Mouse (Mus musculus) large intestine, adult 2 months (tissue): ENCODE data around the gene Gpr4. TPM values are rescaled to one million over a fixed set of nuclear protein-coding genes. Genes with fewer than 3 reads are reported as not detected.

ENCODE experiments used
- DNase-seq: peaks from one replicate; pipeline ENCODE4 v3.0.0-alpha.2; 2012; ENCODE audit warnings: low read depth, low spot score
- WGBS: fragments of 180-500 bp; shearing (Covaris S2); methylation state at CpG from one replicate; pipeline ENCODE4 v1.1.7; 2018; 5-methylcytosine and 5-hydroxymethylcytosine counted together
- polyA plus RNA-seq: library from polyadenylated mRNA; depleted of rRNA; stranded (reverse); fragments of >200 nt; gene quantifications from 2 replicates; pipeline ENCODE4 v1.2.3, GENCODE M21; 2012; rRNA removed

Gene Gpr4
- 3.2 TPM in 2 replicates for polyA plus RNA-seq

DNA sequence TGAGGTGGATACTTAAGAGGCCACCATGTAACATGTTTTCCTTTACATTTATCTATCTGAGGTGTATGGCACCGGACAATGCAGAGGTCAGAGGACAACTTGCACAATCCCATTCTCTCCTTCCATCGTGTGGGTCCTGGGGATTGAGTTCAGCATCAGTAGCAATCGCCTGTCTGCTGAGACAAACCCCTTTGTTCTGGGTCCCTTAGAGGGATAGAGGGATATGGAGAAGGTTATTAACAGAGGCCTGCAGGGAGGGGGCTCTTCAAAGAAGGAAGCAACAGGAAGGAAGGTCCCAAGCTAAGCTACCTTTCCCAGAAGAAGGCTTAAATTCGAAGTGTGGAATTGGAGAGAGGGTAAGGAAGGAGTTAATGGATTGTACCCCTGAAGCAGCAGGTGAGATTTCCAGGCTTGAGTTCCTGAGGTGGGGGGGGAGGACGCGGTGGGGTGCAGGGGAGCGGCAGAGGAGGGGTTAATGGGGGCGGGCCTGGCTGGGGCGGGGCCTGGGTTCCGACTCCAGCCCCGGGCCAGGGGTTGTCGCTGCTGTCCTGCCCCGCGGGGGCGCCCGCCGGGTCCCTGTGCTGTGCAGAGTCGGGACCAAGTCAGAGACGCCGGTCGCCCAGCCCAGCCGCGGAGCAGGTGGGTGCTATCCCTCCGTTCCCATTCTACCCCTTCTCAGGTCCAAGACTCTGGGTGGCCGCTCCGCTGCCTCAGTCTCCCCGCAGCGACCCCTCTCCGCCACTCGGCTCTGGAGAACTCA is at the start of gene Gpr4:
TSS of gene Gpr4 (plus strand) at position 543 of the 760 bp plus-strand sequence.
- 5% methylated on average over 29 of the region's 30 CpGs for WGBS
- no peak for DNase-seq

DNA sequence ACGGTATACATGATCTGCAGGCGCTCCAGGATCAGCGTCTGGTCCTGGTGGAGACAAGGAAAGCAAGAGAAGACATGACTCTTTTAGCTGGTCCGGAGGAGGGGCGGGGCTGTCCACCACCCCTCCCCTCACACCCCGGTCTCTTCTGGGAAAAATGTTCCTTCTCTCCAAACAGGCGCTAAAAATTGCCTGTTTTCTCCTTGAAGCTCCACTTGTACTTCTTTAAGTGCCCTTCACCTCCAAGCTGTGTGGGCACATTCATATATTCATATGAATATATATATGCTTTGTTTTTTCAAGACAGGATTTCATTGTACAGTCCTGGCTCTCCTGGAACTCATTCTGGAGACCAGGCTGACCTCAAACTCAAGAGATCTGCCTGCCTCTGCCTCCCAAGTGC is 49.4 kb upstream of the Gpr4 start:
- WGBS: 80% methylated on average over 7 of the region's 7 CpGs
- no peak for DNase-seq

DNA sequence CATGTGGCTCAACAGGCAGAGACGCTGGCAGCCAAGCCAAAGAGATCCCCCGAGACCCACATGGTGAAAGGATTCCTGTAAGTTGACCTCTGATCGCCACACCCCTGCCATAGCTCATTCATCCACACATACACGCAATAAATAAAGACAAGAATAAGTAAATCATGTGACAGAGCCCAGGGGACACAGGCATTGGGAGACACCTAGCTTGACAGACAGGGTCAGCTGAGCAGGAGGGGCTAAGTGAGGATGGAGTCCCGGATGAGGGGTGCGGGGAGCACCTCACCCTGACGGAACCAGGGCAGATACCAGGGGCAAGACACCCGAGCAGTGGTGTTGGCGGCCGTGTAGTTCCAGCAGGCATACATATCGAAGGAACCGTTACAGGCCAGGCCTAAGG is 48.6 kb upstream of the Gpr4 start:
- 17% methylated on average over 12 of the region's 12 CpGs for WGBS
- no peak for DNase-seq

DNA sequence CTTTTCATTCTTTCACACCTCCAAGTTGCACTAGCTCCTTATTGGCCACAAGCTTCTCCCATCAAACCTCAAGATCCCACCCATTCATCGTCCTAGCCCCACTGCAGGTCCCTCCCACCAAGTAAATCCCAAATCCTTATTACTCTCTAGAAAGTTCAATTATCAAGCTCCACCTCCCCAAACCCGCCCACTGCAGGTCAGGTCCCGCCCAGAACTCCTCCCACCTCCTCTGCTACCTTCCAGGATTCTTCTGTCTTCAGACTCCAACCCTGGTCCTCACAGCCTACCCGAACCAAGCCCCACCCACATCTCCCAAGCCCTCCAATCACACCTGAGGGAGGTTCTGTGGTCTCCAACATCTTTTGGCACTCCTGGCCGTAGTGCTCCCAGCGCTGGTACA is 48.1 kb upstream of the Gpr4 start:
- DNase-seq: no peak
- 2% methylated on average over 6 of the region's 6 CpGs for WGBS

- DNase-seq: no peak
- 8% methylated on average over 13 of the region's 13 CpGs for WGBS
Observed at GRCm38 (mm10) chr7:19164978-19165377, 47.4 kb upstream of the Gpr4 start.

- no peak for DNase-seq
- WGBS: 14% methylated on average over 14 of the region's 14 CpGs
Observed at GRCm38 (mm10) chr7:19165656-19166423, 46.5 kb upstream of the Gpr4 start, which contains the start of gene Gipr. Gene Gipr (minus strand): TSS chr7:19166127.

DNA sequence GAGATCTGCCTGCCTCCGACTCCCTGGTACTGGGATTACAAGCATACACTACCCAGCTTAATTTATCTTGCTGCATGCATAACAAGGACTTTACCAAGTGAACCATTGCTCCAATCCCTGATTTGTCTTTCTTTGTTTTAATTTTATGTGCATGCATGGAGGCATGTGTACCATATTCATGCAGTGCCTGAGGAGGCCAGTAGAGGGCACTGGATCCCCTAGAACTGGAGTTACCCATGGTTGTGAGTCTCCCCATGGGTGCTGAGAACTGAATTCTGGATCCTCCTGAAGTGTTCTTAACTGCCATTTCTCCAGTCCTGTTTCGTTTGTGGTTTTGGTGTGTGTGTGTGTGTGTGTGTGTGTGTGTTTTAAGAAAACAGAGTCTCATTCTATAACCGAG is 45.3 kb upstream of the Gpr4 start:
- 86% methylated on average over 3 of the region's 3 CpGs for WGBS
- no peak for DNase-seq

- no peak for DNase-seq
- 59% methylated on average over 10 of the region's 10 CpGs for WGBS
Observed at GRCm38 (mm10) chr7:19169506-19169905, 42.8 kb upstream of the Gpr4 start.

DNA sequence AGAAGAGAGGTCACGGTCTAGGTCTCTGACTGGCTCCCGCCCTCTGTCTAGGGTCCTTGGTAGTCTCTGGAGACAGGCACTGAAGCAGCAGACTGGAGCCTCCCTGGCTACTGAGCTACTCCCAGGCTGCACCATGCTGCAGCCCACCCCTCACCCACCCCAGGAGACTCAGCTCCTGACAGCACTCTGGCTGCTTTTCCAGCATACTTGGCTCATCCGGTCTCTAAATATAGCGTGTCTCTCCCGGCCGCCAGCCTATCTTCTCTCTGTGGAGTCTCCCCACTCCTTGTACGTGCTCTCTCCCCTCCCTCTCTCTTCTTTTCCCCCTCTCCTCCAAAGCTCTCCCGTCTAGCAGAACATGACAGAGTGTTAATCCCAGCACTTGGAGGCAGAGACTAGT is 42.2 kb upstream of the Gpr4 start:
- DNase-seq: no peak
- 48% methylated on average over 8 of the region's 8 CpGs for whole genome bisulfite sequencing

GRCm38 (mm10) chr7:19171831-19172230 is 40.5 kb upstream of the Gpr4 start:
- DNase-seq: no peak
- 70% methylated on average over 8 of the region's 8 CpGs for WGBS

DNA sequence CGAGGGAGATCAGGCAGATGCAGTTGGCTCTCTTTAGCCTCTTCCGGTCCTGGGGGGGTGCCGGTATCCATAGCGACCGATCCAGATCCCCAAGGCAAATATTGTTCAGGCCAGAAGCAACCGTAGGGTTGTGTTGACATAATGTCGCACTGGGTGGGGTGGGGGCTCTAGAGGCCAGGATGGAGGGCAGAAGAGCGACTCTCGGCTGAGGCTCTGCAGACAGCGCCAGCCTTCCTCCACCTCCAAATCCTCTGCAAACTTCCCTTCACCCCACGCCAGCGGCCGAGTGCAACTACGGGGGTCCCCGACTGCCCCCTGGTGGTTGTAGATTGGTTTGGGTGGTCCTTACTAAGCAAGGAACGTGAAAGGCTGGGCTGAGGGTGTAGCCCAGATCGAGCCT is 39.5 kb upstream of the Gpr4 start:
- WGBS: 3% methylated on average over 17 of the region's 17 CpGs
- DNase-seq: no peak

- DNase-seq: no peak
Observed at GRCm38 (mm10) chr7:19175708-19176515, 36.4 kb upstream of the Gpr4 start, which contains the start of gene Eml2. Gene Eml2 (plus strand): TSS chr7:19176421.

GRCm38 (mm10) chr7:19176516-19176947 is 35.8 kb upstream of the Gpr4 start:
- no peak for DNase-seq
- 17% methylated on average over 21 of the region's 21 CpGs for WGBS

More at GRCm38 (mm10) chr7:19175708-19176515, 36.4 kb upstream of the Gpr4 start, which contains the start of gene Eml2:
- 4% methylated on average over 30 of the region's 30 CpGs for WGBS

DNA sequence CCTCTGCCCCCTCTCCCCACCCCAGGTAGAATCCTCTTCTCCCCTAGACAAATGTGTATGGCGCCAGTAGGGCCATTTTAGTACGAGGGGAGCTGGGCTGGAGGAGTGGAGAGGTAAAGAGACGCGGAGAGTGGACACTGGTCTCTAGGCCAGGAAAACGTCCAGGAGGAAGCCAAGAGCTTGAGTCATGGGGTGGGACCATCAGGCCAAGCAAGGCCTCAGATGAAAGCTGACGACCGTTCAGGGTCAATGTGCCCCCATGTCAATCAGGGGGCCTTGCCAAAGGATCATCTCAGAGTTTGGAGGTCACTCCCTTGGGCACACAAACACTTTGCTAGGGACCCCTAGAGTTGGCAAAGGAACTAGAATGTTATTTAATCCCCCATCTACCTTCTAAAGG is 35.1 kb upstream of the Gpr4 start:
- 71% methylated on average over 7 of the region's 7 CpGs for WGBS
- no peak for DNase-seq

GRCm38 (mm10) chr7:19178035-19178434 is 34.3 kb upstream of the Gpr4 start:
- no peak for DNase-seq
- 22% methylated on average over 18 of the region's 18 CpGs for WGBS

DNA sequence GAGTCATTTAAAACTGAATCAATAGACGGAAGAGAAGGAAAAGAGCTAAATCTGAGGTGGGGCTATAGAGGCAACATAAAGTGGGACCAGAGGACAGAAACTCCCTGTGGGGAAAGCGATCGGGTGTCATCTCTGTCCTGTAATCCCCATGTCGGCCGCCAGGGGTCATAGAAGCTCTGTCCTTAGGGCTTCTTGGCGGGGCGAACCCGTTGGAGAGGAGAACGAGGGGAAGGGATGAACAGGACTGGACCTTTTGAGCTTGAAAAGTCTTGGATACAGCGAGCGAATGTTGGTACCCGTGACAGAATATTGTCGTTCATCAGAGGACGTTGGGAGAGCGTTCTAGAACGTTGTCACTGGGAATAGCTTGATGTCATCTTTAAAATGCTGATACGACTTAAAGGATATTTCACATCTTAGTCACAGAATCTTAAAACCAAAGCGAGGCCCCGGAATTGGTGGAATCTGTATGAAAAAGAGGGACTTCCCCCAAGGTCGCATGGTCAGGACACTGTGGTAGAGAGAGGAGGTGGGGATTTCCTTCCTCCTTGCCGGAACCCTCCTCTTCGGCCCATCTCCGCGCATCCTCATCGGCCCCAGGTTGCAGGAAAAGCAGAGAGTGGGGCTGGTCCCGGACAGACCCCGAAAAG is 33.8 kb upstream of the Gpr4 start:
- no peak for DNase-seq
- WGBS: 9% methylated on average over 27 of the region's 27 CpGs

DNA sequence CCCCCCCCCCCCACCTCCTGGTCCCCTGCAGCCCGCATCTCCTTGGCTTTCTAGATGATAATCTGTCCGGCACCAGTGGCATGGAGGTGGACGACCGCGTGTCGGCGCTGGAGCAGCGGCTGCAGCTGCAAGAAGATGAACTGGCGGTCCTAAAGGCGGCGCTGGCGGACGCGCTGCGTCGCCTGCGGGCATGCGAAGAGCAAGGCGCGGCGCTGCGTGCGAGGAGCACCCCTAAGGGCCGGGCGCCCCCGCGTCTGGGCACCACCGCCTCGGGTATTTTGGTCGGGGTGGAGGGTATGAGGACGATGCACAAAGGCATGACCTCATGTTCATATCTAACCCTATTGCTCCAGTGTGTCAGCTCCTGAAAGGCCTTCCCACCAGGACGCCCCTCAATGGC is 33.2 kb upstream of the Gpr4 start:
- WGBS: 3% methylated on average over 30 of the region's 32 CpGs
- DNase-seq: no peak

DNA sequence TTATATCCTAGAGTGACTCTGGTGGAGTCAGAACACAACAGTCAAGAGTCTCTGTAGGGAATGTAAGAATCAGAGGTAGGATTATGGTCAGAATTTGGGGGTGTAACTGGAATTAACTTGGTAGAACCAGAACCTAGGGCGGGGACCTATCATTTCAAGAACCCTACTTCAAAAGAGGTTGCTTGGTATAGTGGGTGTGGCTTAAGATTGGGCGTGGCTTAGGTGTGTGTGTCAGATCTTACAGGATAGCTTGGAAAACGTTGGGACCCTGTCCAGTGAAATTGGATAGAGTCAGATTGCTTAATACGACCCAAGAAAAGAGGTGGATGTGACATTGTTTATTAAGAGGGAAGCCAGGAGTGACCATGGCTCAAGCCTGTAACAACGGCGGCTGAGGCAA is 32.4 kb upstream of the Gpr4 start:
- no peak for DNase-seq

DNA sequence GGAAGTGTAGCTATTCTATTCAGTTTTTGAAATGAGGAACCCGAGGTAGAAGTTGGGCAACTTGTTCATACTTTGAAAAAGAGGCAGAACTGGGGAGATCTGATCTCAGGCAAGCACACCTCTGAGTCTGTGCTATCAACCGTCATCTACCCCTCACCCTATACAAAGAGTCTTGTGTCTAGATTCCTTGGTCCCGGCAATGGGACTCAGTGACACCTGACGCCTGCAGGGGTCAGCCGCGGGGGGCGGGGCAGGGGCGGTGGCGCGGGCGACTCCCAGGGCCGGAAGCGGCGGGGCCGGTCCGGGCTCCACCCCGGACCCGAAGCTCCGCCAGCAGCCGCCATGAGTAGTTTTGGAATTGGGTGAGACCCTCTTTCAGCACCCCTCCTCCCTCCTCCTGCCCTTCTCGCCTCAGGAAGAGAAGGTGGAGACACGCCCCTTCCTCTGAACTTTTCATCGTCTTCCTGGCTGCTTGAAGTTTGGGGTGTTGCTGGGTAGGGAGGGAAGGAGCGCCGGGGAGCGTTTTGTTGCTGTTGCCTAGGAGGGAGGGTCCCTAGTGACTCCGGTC is 31.4 kb upstream of the Gpr4 start:
- no peak for DNase-seq
- WGBS: under 1% methylated on average over 27 of the region's 27 CpGs

More for the DNA sequence above, 32.4 kb upstream of the Gpr4 start:
- WGBS: 30% methylated on average over 6 of the region's 6 CpGs
